Mouse (Mus musculus): Measurements from ENCODE around the gene Tnni3k. TPM values are rescaled to one million over a fixed set of nuclear protein-coding genes. Genes with fewer than 3 reads are reported as not detected.

The Tnni3k gene
- not detected in 2 replicates for polyA plus RNA-seq (2014; fragmentation: Nextera tagmentation; extraction: Ambion mirVana)

DNA sequence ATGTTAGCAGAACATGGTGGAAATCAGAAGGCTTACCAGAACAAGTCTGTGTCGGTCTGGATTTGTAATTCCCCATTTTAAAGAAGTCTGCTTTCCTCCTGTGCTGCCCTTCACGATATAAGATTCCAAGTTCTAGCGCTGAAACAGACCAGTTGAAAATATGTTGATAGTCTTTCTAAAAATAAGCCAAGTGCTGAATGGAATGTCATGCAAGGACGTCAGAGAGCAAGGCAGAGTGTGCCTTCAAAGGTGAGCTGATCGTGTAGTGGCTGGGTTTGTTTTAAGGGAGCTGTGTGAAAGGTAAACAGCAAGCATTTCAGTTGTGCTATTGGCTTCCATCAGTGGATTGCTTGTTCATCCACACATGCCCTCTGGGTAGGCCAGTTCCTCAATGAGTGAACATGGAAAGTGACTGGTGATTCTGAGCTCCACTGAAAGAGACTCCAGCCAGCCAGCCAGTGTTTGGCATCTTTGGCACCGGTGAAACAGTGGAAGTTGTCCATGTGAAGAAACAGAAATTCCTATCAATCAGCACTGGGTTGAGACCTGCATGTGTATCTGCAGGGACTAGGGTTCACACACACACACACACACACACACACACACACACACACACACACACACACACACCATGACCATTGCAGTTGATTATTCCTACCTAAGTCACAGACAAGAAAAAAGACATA is at the start of gene Tnni3k:
Tnni3k (minus strand) TSS at position 177 of the 686 bp plus-strand sequence.
- DNase-seq (ENCODE audit: low spot score) (no peak), ATAC-seq (replicated peaks; ENCODE audit: low FRiP score, low TSS enrichment, low read depth) (no peak)
- Histone ChIP-seq H3K9ac (ENCODE audit: low read length) (no peak within 1 kb of the TSS), H3K4me3 (ENCODE audit: low read depth, low read length) (no peak within 1 kb of the TSS), H3K9me3 (ENCODE audit: control insufficient read depth, low read length) (no peaks in the 10 kb centered on the region), H3K36me3 (ENCODE audit: control insufficient read depth, insufficient read depth, low read length) (no peaks in the 10 kb centered on the region), H3K27me3 (replicated peaks; ENCODE audit: control insufficient read depth, insufficient read depth, low read length) (no peaks in the 10 kb centered on the region), H3K4me1 (replicated peaks; ENCODE audit: control insufficient read depth, insufficient read depth, low read length) (no peaks in the 10 kb centered on the region), H3K4me2 (ENCODE audit: low read length) (no peak within 1 kb of the TSS), H3K27ac (ENCODE audit: low read depth) (no peak within 1 kb of the TSS)
- 57% methylated on average over 6 of the region's 6 CpGs for WGBS

DNA sequence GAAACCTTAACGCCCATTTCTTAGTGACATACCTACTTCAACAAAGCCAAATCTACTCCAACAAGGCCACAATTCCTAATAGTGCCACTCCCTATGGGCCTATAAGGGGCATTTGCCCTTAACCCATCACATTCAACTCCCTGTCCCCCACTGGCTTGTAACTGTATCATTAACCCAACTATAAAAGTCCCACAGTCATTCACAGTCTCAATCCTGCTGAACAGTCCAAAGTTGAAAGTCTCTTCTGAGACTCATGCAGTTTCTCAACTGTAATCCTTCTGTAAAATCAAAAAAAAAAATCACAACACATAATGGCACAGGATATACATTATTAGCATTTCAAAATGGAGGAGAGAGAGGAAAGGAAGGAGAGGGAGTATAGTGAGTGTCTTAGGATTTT is 44.1 kb upstream of the Tnni3k start:
- Histone ChIP-seq H3K4me2 (ENCODE audit: low read length) (no peak overlapping the region), H3K4me1 (replicated peaks; ENCODE audit: control insufficient read depth, insufficient read depth, low read length) (no peaks in the 10 kb centered on the region), H3K27ac (ENCODE audit: low read depth) (no peak overlapping the region), H3K36me3 (ENCODE audit: control insufficient read depth, insufficient read depth, low read length) (no peaks in the 10 kb centered on the region), H3K4me3 (ENCODE audit: low read depth, low read length) (no peak overlapping the region), H3K9me3 (ENCODE audit: control insufficient read depth, low read length) (no peaks in the 10 kb centered on the region), H3K27me3 (replicated peaks; ENCODE audit: control insufficient read depth, insufficient read depth, low read length) (no peaks in the 10 kb centered on the region), H3K9ac (ENCODE audit: low read length) (no peak overlapping the region)
- ATAC-seq (replicated peaks; ENCODE audit: low FRiP score, low TSS enrichment, low read depth) = no peak
- 92% methylated on average over 1 of the region's 1 CpGs for WGBS
- DNase-seq (ENCODE audit: low spot score) = no peak

DNA sequence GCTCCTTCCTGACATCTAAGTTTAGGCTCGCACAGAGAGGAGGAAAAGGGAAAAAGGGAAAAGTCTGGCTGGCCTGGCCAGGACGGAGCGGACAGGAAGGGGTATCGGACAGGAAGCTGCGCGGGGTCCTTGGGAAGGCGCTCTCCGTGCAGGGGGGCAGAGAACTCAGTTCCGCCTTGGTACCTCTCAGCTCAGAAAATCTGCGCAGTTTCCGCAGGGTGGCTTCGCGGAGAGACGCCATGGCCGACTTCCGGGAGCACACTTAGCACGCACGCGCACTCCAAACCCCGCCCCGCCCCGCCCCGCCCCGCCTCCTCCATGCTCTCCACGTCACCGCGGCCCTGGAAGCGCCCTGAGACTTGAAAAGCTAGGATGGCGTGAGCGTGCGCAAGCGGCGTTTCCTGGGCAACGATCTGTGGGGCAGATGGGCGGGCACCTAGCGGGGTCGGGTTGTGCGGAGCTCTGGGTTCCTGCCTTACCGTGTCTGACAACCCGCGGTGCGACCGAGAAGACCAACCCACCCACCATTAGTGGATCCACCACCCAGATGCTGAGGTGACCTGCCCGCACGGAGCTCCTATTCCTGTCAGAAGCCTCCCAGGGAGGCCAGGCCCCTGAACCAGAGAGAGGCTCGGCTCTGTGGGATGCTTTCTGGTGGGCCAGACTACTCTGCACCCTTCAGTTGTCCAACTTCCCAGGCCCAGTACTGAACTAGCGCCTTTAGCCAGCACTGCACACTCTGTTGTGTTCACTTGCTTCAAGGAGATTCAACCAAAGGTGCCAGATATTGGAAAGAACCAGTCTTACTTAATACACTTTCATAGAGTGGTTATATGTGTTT is 38.1 kb upstream of the Tnni3k start, which contains the start of the genes Fpgt and Lrriq3:
Fpgt (minus strand) TSS at position 288 of the 841 bp plus-strand sequence.
Lrriq3 (plus strand) TSS at position 319 of the 841 bp plus-strand sequence.
- DNase-seq (ENCODE audit: low spot score) (peak; percentile 96), ATAC-seq (replicated peaks; ENCODE audit: low FRiP score, low TSS enrichment, low read depth) (peak; percentile 98)
- no peaks in the 10 kb centered on the region for H3K9me3 ChIP-seq (ENCODE audit: control insufficient read depth, low read length)
- H3K9ac ChIP-seq (ENCODE audit: low read length) = peak within 1 kb of the TSS; percentile 72
- 0 out of 2 replicates have a peak, but pooled peaks cover 5% of the 10 kb centered on the region for H3K4me1 ChIP-seq (replicated peaks; ENCODE audit: control insufficient read depth, insufficient read depth, low read length)
- peak within 1 kb of the TSS; percentile 73 for H3K4me2 ChIP-seq (ENCODE audit: low read length)
- peak within 1 kb of the TSS; percentile 74 for H3K4me3 ChIP-seq (ENCODE audit: low read depth, low read length)
- peaks cover 16% of the 10 kb centered on the region for H3K36me3 ChIP-seq (ENCODE audit: control insufficient read depth, insufficient read depth, low read length)
- WGBS = under 1% methylated on average over 47 of the region's 47 CpGs
- peak within 1 kb of the TSS; percentile 85 for H3K27ac ChIP-seq (ENCODE audit: low read depth)
- no peaks in the 10 kb centered on the region for H3K27me3 ChIP-seq (replicated peaks; ENCODE audit: control insufficient read depth, insufficient read depth, low read length)

DNA sequence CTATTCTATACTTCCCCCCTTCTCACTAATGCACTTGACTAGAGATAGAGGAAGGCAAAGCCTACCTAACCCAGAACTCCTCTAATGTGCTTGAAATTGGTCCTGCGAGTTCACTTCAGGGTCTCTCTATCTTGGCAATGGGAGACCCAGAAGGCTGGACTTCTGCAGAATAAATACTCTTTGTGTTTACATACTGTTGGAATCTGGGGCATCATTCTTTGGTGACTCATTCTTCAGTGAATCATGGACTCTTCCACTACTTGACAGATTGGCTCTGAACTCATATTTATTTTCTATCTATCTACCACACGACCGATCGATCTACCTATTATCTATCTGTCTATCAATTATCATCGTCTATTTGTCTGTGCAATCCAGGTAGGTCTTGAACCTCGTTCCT is 36.9 kb upstream of the Tnni3k start:
- Histone ChIP-seq H3K36me3 (ENCODE audit: control insufficient read depth, insufficient read depth, low read length) (peaks cover 27% of the 10 kb centered on the region), H3K4me3 (ENCODE audit: low read depth, low read length) (peak overlapping the region; percentile 74; the same call in 1 of the 2 replicates), H3K4me2 (ENCODE audit: low read length) (peak overlapping the region; percentile 73), H3K27me3 (replicated peaks; ENCODE audit: control insufficient read depth, insufficient read depth, low read length) (no peaks in the 10 kb centered on the region), H3K9me3 (ENCODE audit: control insufficient read depth, low read length) (no peaks in the 10 kb centered on the region), H3K4me1 (replicated peaks; ENCODE audit: control insufficient read depth, insufficient read depth, low read length) (0 out of 2 replicates have a peak, but pooled peaks cover 5% of the 10 kb centered on the region), H3K9ac (ENCODE audit: low read length) (no peak overlapping the region), H3K27ac (ENCODE audit: low read depth) (no peak overlapping the region)
- 88% methylated on average over 6 of the region's 6 CpGs for WGBS
- no peak for DNase-seq (ENCODE audit: low spot score)
- no peak for ATAC-seq (replicated peaks; ENCODE audit: low FRiP score, low TSS enrichment, low read depth)

DNA sequence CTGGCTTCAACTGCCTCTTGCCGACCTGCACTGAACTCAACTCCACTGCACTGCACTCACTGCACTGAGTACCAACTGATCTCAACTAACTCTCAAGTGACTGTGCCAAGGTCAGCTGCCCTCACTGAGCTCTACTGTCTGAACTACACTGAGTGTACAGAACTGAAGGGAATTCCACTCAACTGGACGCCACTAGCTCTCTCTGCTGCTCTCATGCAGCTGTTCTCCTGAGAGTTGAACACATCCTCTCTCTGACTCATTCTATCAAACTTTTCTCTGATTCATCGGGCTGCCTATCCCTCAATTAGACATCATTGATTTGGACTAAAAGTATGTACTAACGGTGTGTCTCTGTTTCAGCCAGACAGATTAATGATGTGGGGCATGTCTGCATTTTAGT is 22.7 kb upstream of the Tnni3k start:
- no peaks in the 10 kb centered on the region for H3K36me3 ChIP-seq (ENCODE audit: control insufficient read depth, insufficient read depth, low read length)
- no peak overlapping the region for H3K4me3 ChIP-seq (ENCODE audit: low read depth, low read length)
- no peak overlapping the region for H3K9ac ChIP-seq (ENCODE audit: low read length)
- 85% methylated on average over 4 of the region's 4 CpGs for WGBS
- H3K27me3 ChIP-seq (replicated peaks; ENCODE audit: control insufficient read depth, insufficient read depth, low read length) = no peaks in the 10 kb centered on the region
- H3K4me1 ChIP-seq (replicated peaks; ENCODE audit: control insufficient read depth, insufficient read depth, low read length) = no peaks in the 10 kb centered on the region
- no peaks in the 10 kb centered on the region for H3K9me3 ChIP-seq (ENCODE audit: control insufficient read depth, low read length)
- H3K27ac ChIP-seq (ENCODE audit: low read depth) = no peak overlapping the region
- ATAC-seq (replicated peaks; ENCODE audit: low FRiP score, low TSS enrichment, low read depth) = no peak
- no peak overlapping the region for H3K4me2 ChIP-seq (ENCODE audit: low read length)
- no peak for DNase-seq (ENCODE audit: low spot score)

DNA sequence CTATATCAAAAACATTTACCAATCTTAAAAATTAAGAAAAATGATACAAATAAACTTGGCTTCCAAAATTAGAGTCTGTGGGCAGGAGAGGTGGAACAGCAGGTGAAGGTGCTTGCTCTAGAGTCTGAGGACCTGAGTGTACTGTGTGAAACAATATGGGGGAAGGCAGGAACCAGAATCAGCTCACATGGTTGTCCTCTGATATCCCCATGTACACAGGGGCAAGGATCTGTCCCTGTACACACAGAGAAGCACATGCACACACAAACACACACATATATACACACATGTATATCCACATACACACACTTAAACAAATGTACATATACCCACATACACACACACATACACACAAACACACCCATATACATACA is 4.2 kb upstream of the Tnni3k start:
- Histone ChIP-seq H3K9me3 (ENCODE audit: control insufficient read depth, low read length) (no peaks in the 10 kb centered on the region), H3K36me3 (ENCODE audit: control insufficient read depth, insufficient read depth, low read length) (no peaks in the 10 kb centered on the region), H3K4me2 (ENCODE audit: low read length) (no peak overlapping the region), H3K27ac (ENCODE audit: low read depth) (no peak overlapping the region), H3K4me3 (ENCODE audit: low read depth, low read length) (no peak overlapping the region), H3K9ac (ENCODE audit: low read length) (no peak overlapping the region), H3K4me1 (replicated peaks; ENCODE audit: control insufficient read depth, insufficient read depth, low read length) (no peaks in the 10 kb centered on the region), H3K27me3 (replicated peaks; ENCODE audit: control insufficient read depth, insufficient read depth, low read length) (no peaks in the 10 kb centered on the region)
- ATAC-seq (replicated peaks; ENCODE audit: low FRiP score, low TSS enrichment, low read depth) (no peak), DNase-seq (ENCODE audit: low spot score) (no peak)

DNA sequence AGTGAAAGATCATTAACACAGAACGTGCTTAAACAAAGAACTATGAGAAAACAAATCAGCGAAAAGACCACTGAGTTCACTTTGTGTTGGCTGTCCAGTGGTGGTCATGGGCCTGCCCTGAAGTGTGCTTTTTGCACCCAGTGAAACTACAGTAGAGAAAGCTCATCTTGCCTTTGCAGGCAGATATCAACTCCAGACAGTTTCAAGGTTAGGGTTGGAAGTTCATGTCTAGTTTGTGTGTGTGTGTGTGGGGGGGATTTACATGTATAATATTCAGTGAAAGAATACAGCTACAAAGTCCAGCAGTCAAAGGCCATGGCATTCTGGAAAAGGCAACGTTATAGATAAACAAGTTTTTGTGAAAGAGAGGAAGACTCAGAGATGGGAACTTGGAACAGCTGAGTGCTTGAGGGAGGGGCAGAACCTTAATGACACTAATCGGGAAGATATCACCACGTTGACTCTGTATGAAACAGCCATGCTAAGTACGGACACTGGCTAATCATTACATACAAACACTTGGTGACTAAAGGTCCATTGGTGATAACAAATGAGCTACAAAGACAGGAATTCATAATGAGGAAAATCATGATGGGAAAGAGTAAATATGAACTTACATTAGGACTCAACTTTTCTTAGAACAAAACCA is 3.7 kb upstream of the Tnni3k start:
- H3K36me3 ChIP-seq (ENCODE audit: control insufficient read depth, insufficient read depth, low read length) = no peaks in the 10 kb centered on the region
- no peaks in the 10 kb centered on the region for H3K9me3 ChIP-seq (ENCODE audit: control insufficient read depth, low read length)
- DNase-seq (ENCODE audit: low spot score) (no peak), ATAC-seq (replicated peaks; ENCODE audit: low FRiP score, low TSS enrichment, low read depth) (no peak)
- no peak overlapping the region for H3K9ac ChIP-seq (ENCODE audit: low read length)
- H3K4me1 ChIP-seq (replicated peaks; ENCODE audit: control insufficient read depth, insufficient read depth, low read length) = no peaks in the 10 kb centered on the region
- H3K4me3 ChIP-seq (ENCODE audit: low read depth, low read length) = no peak overlapping the region
- 74% methylated on average over 6 of the region's 6 CpGs for WGBS
- no peak overlapping the region for H3K4me2 ChIP-seq (ENCODE audit: low read length)
- H3K27me3 ChIP-seq (replicated peaks; ENCODE audit: control insufficient read depth, insufficient read depth, low read length) = no peaks in the 10 kb centered on the region
- H3K27ac ChIP-seq (ENCODE audit: low read depth) = no peak overlapping the region

DNA sequence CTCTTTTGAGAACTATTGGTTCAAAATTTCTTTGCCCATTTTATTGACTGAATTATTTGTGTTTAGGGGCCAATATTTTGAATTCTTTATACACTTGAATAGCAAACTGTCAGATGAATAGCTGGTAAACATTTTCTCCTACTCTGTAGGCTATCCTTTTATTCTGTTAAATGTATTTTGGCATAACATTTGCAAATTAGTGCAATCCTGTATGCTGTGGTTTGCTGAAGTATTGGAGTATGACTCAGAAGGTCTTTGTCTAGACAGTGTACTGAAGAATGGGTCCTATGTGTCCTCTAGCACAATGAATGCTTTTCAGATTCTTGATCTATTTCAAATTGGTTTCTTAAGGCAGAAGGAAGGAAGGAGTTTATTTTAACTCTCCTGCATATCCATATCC is 2.4 kb upstream of the Tnni3k start:
- Histone ChIP-seq H3K9me3 (ENCODE audit: control insufficient read depth, low read length) (no peaks in the 10 kb centered on the region), H3K4me2 (ENCODE audit: low read length) (no peak overlapping the region), H3K36me3 (ENCODE audit: control insufficient read depth, insufficient read depth, low read length) (no peaks in the 10 kb centered on the region), H3K27me3 (replicated peaks; ENCODE audit: control insufficient read depth, insufficient read depth, low read length) (no peaks in the 10 kb centered on the region), H3K27ac (ENCODE audit: low read depth) (no peak overlapping the region), H3K4me1 (replicated peaks; ENCODE audit: control insufficient read depth, insufficient read depth, low read length) (no peaks in the 10 kb centered on the region), H3K4me3 (ENCODE audit: low read depth, low read length) (no peak overlapping the region), H3K9ac (ENCODE audit: low read length) (no peak overlapping the region)
- no peak for DNase-seq (ENCODE audit: low spot score)
- no peak for ATAC-seq (replicated peaks; ENCODE audit: low FRiP score, low TSS enrichment, low read depth)

Data from intestine, embryonic 14.5 days (tissue).